Mouse (Mus musculus) erythroblast, embryonic 14.5 days (primary cell): ENCODE measurements around the gene Slc37a3.

ENCODE experiments used
- GATA1 ChIP-seq: IDR thresholded peaks from 2 replicates; pipeline ENCODE4 v1.6.1; 2012; ENCODE audit warnings: low read length, inconsistent platforms, mixed read lengths
- TAL1 ChIP-seq: IDR thresholded peaks from 3 replicates; pipeline ENCODE4 v1.6.1; 2012; ENCODE audit warnings: low read length, inconsistent platforms, mixed read lengths

GRCm38 (mm10) chr6:39304371-39304874 is 73.1 kb downstream of the Slc37a3 start:
- TF ChIP-seq GATA1 (no peak), TAL1 (no peak)
